Mouse (Mus musculus): Measurements from ENCODE around the gene Gm10518. TPM values are rescaled to one million over a fixed set of nuclear protein-coding genes. Genes with fewer than 3 reads are reported as not detected.

The Gm10518 gene
- total and polyA plus RNA-seq, 2 experiments from 2014 or later = not detected

GRCm38 (mm10) chr1:179828051-179828450 lies 24.9 kb downstream of the Gm10518 start:
- ATAC-seq (ENCODE audit: low FRiP score) (no peak), DNase-seq (ENCODE audit: low spot score) (no peak)
- TF ChIP-seq CTCF (IDR thresholded peaks at IDR 0.05) = no peak
- 93% methylated on average over 5 of the region's 5 CpGs for WGBS
- H3K36me3 ChIP-seq (ENCODE audit: insufficient read depth, low read length) = no peaks in the 10 kb centered on the region
- no peak overlapping the region for H3K9ac ChIP-seq (replicated peaks; ENCODE audit: low read length, poor library complexity, severe bottlenecking)
- no peak overlapping the region for H3K4me3 ChIP-seq (ENCODE audit: low read depth, low read length)
- H3K27me3 ChIP-seq (ENCODE audit: insufficient read depth, low read length) = no peaks in the 10 kb centered on the region
- no peak overlapping the region for H3K27ac ChIP-seq (ENCODE audit: low read depth, low read length)
- no peak overlapping the region for H3K4me2 ChIP-seq (ENCODE audit: low read depth, low read length, poor library complexity, severe bottlenecking)
- no peaks in the 10 kb centered on the region for H3K4me1 ChIP-seq (ENCODE audit: insufficient read depth, low read length)
- no peaks in the 10 kb centered on the region for H3K9me3 ChIP-seq (ENCODE audit: low read length)

GRCm38 (mm10) chr1:179828900-179829299 lies 25.7 kb downstream of the Gm10518 start:
- Histone ChIP-seq H3K4me3 (ENCODE audit: low read depth, low read length) (no peak overlapping the region), H3K4me1 (ENCODE audit: insufficient read depth, low read length) (no peaks in the 10 kb centered on the region), H3K36me3 (ENCODE audit: insufficient read depth, low read length) (no peaks in the 10 kb centered on the region), H3K27me3 (ENCODE audit: insufficient read depth, low read length) (no peaks in the 10 kb centered on the region), H3K27ac (ENCODE audit: low read depth, low read length) (no peak overlapping the region), H3K4me2 (ENCODE audit: low read depth, low read length, poor library complexity, severe bottlenecking) (no peak overlapping the region), H3K9ac (replicated peaks; ENCODE audit: low read length, poor library complexity, severe bottlenecking) (no peak overlapping the region), H3K9me3 (ENCODE audit: low read length) (no peaks in the 10 kb centered on the region)
- 84% methylated on average over 4 of the region's 4 CpGs for WGBS
- TF ChIP-seq CTCF (IDR thresholded peaks at IDR 0.05) = no peak
- ATAC-seq (ENCODE audit: low FRiP score) (no peak), DNase-seq (ENCODE audit: low spot score) (no peak)

GRCm38 (mm10) chr1:179832710-179833240 lies 29.6 kb downstream of the Gm10518 start:
- WGBS = 83% methylated on average over 7 of the region's 7 CpGs
- no peak for DNase-seq (ENCODE audit: low spot score)
- Histone ChIP-seq H3K4me1 (ENCODE audit: insufficient read depth, low read length) (no peaks in the 10 kb centered on the region), H3K27me3 (ENCODE audit: insufficient read depth, low read length) (no peaks in the 10 kb centered on the region), H3K4me3 (ENCODE audit: low read depth, low read length) (no peak overlapping the region), H3K27ac (ENCODE audit: low read depth, low read length) (no peak overlapping the region), H3K4me2 (ENCODE audit: low read depth, low read length, poor library complexity, severe bottlenecking) (no peak overlapping the region), H3K9ac (replicated peaks; ENCODE audit: low read length, poor library complexity, severe bottlenecking) (no peak overlapping the region), H3K9me3 (ENCODE audit: low read length) (no peaks in the 10 kb centered on the region), H3K36me3 (ENCODE audit: insufficient read depth, low read length) (no peaks in the 10 kb centered on the region)
- TF ChIP-seq CTCF (IDR thresholded peaks at IDR 0.05) = no peak
- no peak for ATAC-seq (ENCODE audit: low FRiP score)

GRCm38 (mm10) chr1:179833596-179833995 lies 30.4 kb downstream of the Gm10518 start:
- H3K27ac ChIP-seq (ENCODE audit: low read depth, low read length) = no peak overlapping the region
- H3K4me3 ChIP-seq (ENCODE audit: low read depth, low read length) = no peak overlapping the region
- no peaks in the 10 kb centered on the region for H3K36me3 ChIP-seq (ENCODE audit: insufficient read depth, low read length)
- TF ChIP-seq CTCF (IDR thresholded peaks at IDR 0.05) = no peak
- H3K9ac ChIP-seq (replicated peaks; ENCODE audit: low read length, poor library complexity, severe bottlenecking) = no peak overlapping the region
- ATAC-seq (ENCODE audit: low FRiP score) (no peak), DNase-seq (ENCODE audit: low spot score) (no peak)
- WGBS = 79% methylated on average over 1 of the region's 1 CpGs
- no peaks in the 10 kb centered on the region for H3K4me1 ChIP-seq (ENCODE audit: insufficient read depth, low read length)
- H3K4me2 ChIP-seq (ENCODE audit: low read depth, low read length, poor library complexity, severe bottlenecking) = no peak overlapping the region
- no peaks in the 10 kb centered on the region for H3K9me3 ChIP-seq (ENCODE audit: low read length)
- H3K27me3 ChIP-seq (ENCODE audit: insufficient read depth, low read length) = no peaks in the 10 kb centered on the region

GRCm38 (mm10) chr1:179835753-179836425 lies 32.7 kb downstream of the Gm10518 start:
- WGBS = 93% methylated on average over 1 of the region's 1 CpGs
- ATAC-seq (ENCODE audit: low FRiP score) = no peak
- Histone ChIP-seq H3K27ac (ENCODE audit: low read depth, low read length) (no peak overlapping the region), H3K27me3 (ENCODE audit: insufficient read depth, low read length) (no peaks in the 10 kb centered on the region), H3K4me3 (ENCODE audit: low read depth, low read length) (no peak overlapping the region), H3K36me3 (ENCODE audit: insufficient read depth, low read length) (no peaks in the 10 kb centered on the region), H3K4me2 (ENCODE audit: low read depth, low read length, poor library complexity, severe bottlenecking) (no peak overlapping the region), H3K9me3 (ENCODE audit: low read length) (no peaks in the 10 kb centered on the region), H3K9ac (replicated peaks; ENCODE audit: low read length, poor library complexity, severe bottlenecking) (no peak overlapping the region), H3K4me1 (ENCODE audit: insufficient read depth, low read length) (no peaks in the 10 kb centered on the region)
- no peak for DNase-seq (ENCODE audit: low spot score)
- no peak for TF ChIP-seq CTCF (IDR thresholded peaks at IDR 0.05)
